Mouse (Mus musculus) mesoderm, embryonic 11.5 days (tissue): Measurements from ENCODE around the gene Srsf4.

ENCODE experiments used
- DNase-seq: peaks from one replicate; pipeline ENCODE4 v3.0.0-alpha.2; 2012; ENCODE audit warnings: low read depth, low spot score

Srsf4 gene

GRCm38 (mm10) chr4:131872672-131873292, 635 bp upstream of the Srsf4 start:
- no peak for DNase-seq

GRCm38 (mm10) chr4:131874169-131874536, 736 bp downstream of the Srsf4 start:
- no peak for DNase-seq

GRCm38 (mm10) chr4:131874567-131874966, 1.1 kb downstream of the Srsf4 start:
- DNase-seq: no peak

GRCm38 (mm10) chr4:131875242-131875641, 1.8 kb downstream of the Srsf4 start:
- no peak for DNase-seq

- DNase-seq: no peak
These were observed 3.4 kb downstream of the Srsf4 start for GRCm38 (mm10) chr4:131876836-131877235.

GRCm38 (mm10) chr4:131879692-131880091, 6.3 kb downstream of the Srsf4 start:
- no peak for DNase-seq

GRCm38 (mm10) chr4:131881306-131881705, 7.9 kb downstream of the Srsf4 start:
- no peak for DNase-seq

- DNase-seq: no peak
These were observed 10.2 kb downstream of the Srsf4 start for GRCm38 (mm10) chr4:131883571-131883970.

GRCm38 (mm10) chr4:131885376-131885775, 12.0 kb downstream of the Srsf4 start:
- DNase-seq: no peak

GRCm38 (mm10) chr4:131888564-131888963, 15.1 kb downstream of the Srsf4 start:
- no peak for DNase-seq

- no peak for DNase-seq
These were observed 17.3 kb downstream of the Srsf4 start for GRCm38 (mm10) chr4:131890692-131891091.

GRCm38 (mm10) chr4:131897109-131897508, 23.7 kb downstream of the Srsf4 start:
- DNase-seq: no peak

- no peak for DNase-seq
These were observed 24.4 kb downstream of the Srsf4 start for GRCm38 (mm10) chr4:131897787-131898186.

- DNase-seq: no peak
These were observed 25.2 kb downstream of the Srsf4 start for GRCm38 (mm10) chr4:131898503-131899179.

GRCm38 (mm10) chr4:131899180-131899554, 25.8 kb downstream of the Srsf4 start:
- DNase-seq: no peak

GRCm38 (mm10) chr4:131901090-131901489, 27.7 kb downstream of the Srsf4 start:
- no peak for DNase-seq

GRCm38 (mm10) chr4:131904478-131904877, 31.1 kb downstream of the Srsf4 start:
- DNase-seq: peak; percentile 55

- DNase-seq: no peak
These were observed 33.0 kb downstream of the Srsf4 start for GRCm38 (mm10) chr4:131906423-131906822.

GRCm38 (mm10) chr4:131907912-131908311, 34.5 kb downstream of the Srsf4 start:
- no peak for DNase-seq

- peak; percentile 73 for DNase-seq
These were observed 37.0 kb downstream of the Srsf4 start for GRCm38 (mm10) chr4:131910237-131910994.

- no peak for DNase-seq
These were observed 38.1 kb downstream of the Srsf4 start for GRCm38 (mm10) chr4:131911521-131911920.

- no peak for DNase-seq
These were observed 40.1 kb downstream of the Srsf4 start for GRCm38 (mm10) chr4:131913526-131913925.
